Mouse (Mus musculus) neural tube, postnatal 0 days (tissue): ENCODE measurements around the gene Olfr859. TPM values are rescaled to one million over a fixed set of nuclear protein-coding genes. Genes with fewer than 3 reads are reported as not detected.

Source experiments
- polyA plus RNA-seq: library from polyadenylated mRNA; unstranded; fragments of >200 nt; fragmentation: Nextera tagmentation; extraction: Ambion mirVana; gene quantifications from 2 replicates; pipeline ENCODE4 v1.2.1, GENCODE M21; 2015

The Olfr859 gene
- polyA plus RNA-seq = not detected in 2 replicates

GRCm38 (mm10) chr9:19804606-19805005 lies at the start of gene Olfr859:
Gene Olfr859, plus strand, starts transcription at chr9:19804906.

GRCm38 (mm10) chr9:19779983-19780382 lies 24.7 kb upstream of the Olfr859 start, which contains the start of gene Olfr58:
Gene Olfr58, plus strand, starts transcription at chr9:19780283.

GRCm38 (mm10) chr9:19849647-19850046 lies 44.9 kb downstream of the Olfr859 start, which contains the start of gene Olfr860:
Gene Olfr860, minus strand, starts transcription at chr9:19849747.

Other genes with a start within 250 kb of the Olfr859 start
- gene Olfr854, start 237.5 kb upstream of the Olfr859 start, polyA plus RNA-seq = not detected in 2 replicates
- gene Olfr855, start 222.3 kb upstream of the Olfr859 start, polyA plus RNA-seq = not detected in 2 replicates
- gene Zfp317, start 182.8 kb upstream of the Olfr859 start, polyA plus RNA-seq = 18.3 and 18.7 TPM in 2 replicates
- not detected in 2 replicates for gene Olfr857, start 95.5 kb upstream of the Olfr859 start, polyA plus RNA-seq
- not detected in 2 replicates for gene Olfr58, start 24.6 kb upstream of the Olfr859 start, polyA plus RNA-seq
- not detected in 2 replicates for gene Olfr860, start 44.8 kb downstream of the Olfr859 start, polyA plus RNA-seq
- not detected in 2 replicates for gene Olfr862, start 83.1 kb downstream of the Olfr859 start, polyA plus RNA-seq
- 0.17 and 0.19 TPM in 2 replicates for gene Olfr77, start 112.0 kb downstream of the Olfr859 start, polyA plus RNA-seq
- not detected in 2 replicates for gene Olfr866, start 223.1 kb downstream of the Olfr859 start, polyA plus RNA-seq